Mouse (Mus musculus) liver, embryonic 14.5 days (tissue): ENCODE measurements around the gene Kif1c. TPM values are rescaled to one million over a fixed set of nuclear protein-coding genes. Genes with fewer than 3 reads are reported as not detected.

Source experiments
- ATAC-seq: fragments of 200-750 bp; cut with Nextera tagmentation; 2 replicates; pipeline ENCODE4 v1.8.0; 2017; ENCODE audit warnings: moderate number of reproducible peaks, mild to moderate bottlenecking, moderate library complexity; ENCODE audit not compliant: insufficient read depth
- DNase-seq, 3 experiments: peaks; one replicate each; pipeline ENCODE4 v3.0.0-alpha.2; 2012 to 2013; ENCODE audit warnings: low read depth in 3 of 3, low spot score in 3 of 3
- H3K27ac ChIP-seq: fragments of 300-500 bp; sonication (generic); 2 replicates; pipeline ENCODE4 v1.5.1; 2014; ENCODE audit warnings: moderate library complexity, mild to moderate bottlenecking, control low read depth, inconsistent platforms
- H3K27me3 ChIP-seq: fragments of 300-500 bp; sonication (generic); 2 replicates; pipeline ENCODE4 v1.6.1; 2014; ENCODE audit warnings: mild to moderate bottlenecking, low read length, moderate library complexity; ENCODE audit not compliant: control insufficient read depth, insufficient read depth
- H3K36me3 ChIP-seq: fragments of 300-500 bp; sonication (generic); replicated peaks from 2 replicates; pipeline ENCODE4 v1.6.1; 2014; ENCODE audit warnings: low read depth; ENCODE audit not compliant: control insufficient read depth, insufficient read depth
- H3K4me1 ChIP-seq, 2 experiments: fragments of 200-500 bp in 1 of 2; fragments of 300-500 bp in 1 of 2; sonication (generic) in 1 of 2; replicated peaks; 2 replicates each; pipeline ENCODE4 v1.6.1; 2012 to 2014; ENCODE audit warnings: antibody characterized with exemption in 1 of 2, inconsistent platforms in 1 of 2, low read length in 1 of 2; ENCODE audit not compliant: control insufficient read depth in 2 of 2, insufficient read depth in 2 of 2
- H3K4me2 ChIP-seq: fragments of 300-500 bp; sonication (generic); 2 replicates; pipeline ENCODE4 v1.6.1; 2014; ENCODE audit warnings: low read depth, mild to moderate bottlenecking, control low read depth, moderate library complexity
- H3K4me3 ChIP-seq, 2 experiments: fragments of 200-500 bp in 1 of 2; fragments of 300-500 bp in 1 of 2; sonication (generic) in 1 of 2; 2 replicates each; pipeline ENCODE4 v1.5.1; 2012 to 2014; ENCODE audit warnings: low read depth in 2 of 2, low read length in 2 of 2, mild to moderate bottlenecking in 2 of 2, control low read depth in 1 of 2, inconsistent platforms in 1 of 2, moderate library complexity in 1 of 2; ENCODE audit not compliant: insufficient read depth in 1 of 2
- H3K9ac ChIP-seq: fragments of 300-500 bp; sonication (generic); replicated peaks from 2 replicates; pipeline ENCODE4 v1.6.1; 2014; ENCODE audit warnings: mild to moderate bottlenecking, control low read depth, moderate library complexity
- H3K9me3 ChIP-seq: fragments of 300-500 bp; sonication (generic); 2 replicates; pipeline ENCODE4 v1.6.1; 2016; ENCODE audit warnings: low read length, mixed read lengths; ENCODE audit not compliant: control insufficient read depth
- CTCF ChIP-seq: IDR thresholded peaks from 2 replicates; pipeline ENCODE4 v1.5.1; 2016; ENCODE audit warnings: antibody characterized with exemption, low read depth, control low read depth
- EP300 ChIP-seq: IDR thresholded peaks from 2 replicates; pipeline ENCODE4 v1.6.1; 2016; ENCODE audit warnings: antibody characterized with exemption, low read depth
- WGBS: fragments of 180-500 bp; shearing (Covaris S2); extraction: QIAGEN DNeasy Blood & Tissue Kit; methylation state at CpG from one replicate; pipeline ENCODE4 v1.1.7; 2014; ENCODE audit not compliant: insufficient replicate concordance; 5-methylcytosine and 5-hydroxymethylcytosine counted together
- polyA plus RNA-seq, 2 experiments: library from polyadenylated mRNA; depleted of rRNA in 1 of 2; stranded (reverse) in 1 of 2; unstranded in 1 of 2; fragments of >200 nt; fragmentation: Nextera tagmentation in 1 of 2; extraction: Ambion mirVana in 1 of 2; gene quantifications; 2 replicates each; pipeline versions ENCODE4 v1.2.1 to v1.2.3; 2012 to 2014

Gene Kif1c
- polyA plus RNA-seq, 2 experiments = 2.2 to 5.9 TPM

GRCm38 (mm10) chr11:70742581-70743459 is 42.5 kb downstream of the Kif1c start:
- DNase-seq (no peak), ATAC-seq (no peak)
- Histone ChIP-seq H3K9ac (no peak overlapping the region), H3K27ac (no peak overlapping the region), H3K4me2 (no peak overlapping the region), H3K9me3 (no peaks in the 10 kb centered on the region), H3K36me3 (no peaks in the 10 kb centered on the region), H3K4me1 (no peaks in the 10 kb centered on the region; a peak in 1 of 4 replicates), H3K4me3 (no peak overlapping the region), H3K27me3 (no peaks in the 10 kb centered on the region)
- no peak for TF ChIP-seq CTCF
- TF ChIP-seq EP300 = no peak
- 68% methylated on average over 12 of the region's 12 CpGs for WGBS

GRCm38 (mm10) chr11:70745636-70746035 is 45.3 kb downstream of the Kif1c start:
- H3K27me3 ChIP-seq = no peaks in the 10 kb centered on the region
- H3K4me3 ChIP-seq = no peak overlapping the region
- no peaks in the 10 kb centered on the region for H3K36me3 ChIP-seq
- ATAC-seq = no peak
- 58% methylated on average over 7 of the region's 7 CpGs for WGBS
- H3K4me2 ChIP-seq = no peak overlapping the region
- no peak overlapping the region for H3K9ac ChIP-seq
- DNase-seq = no peak
- H3K9me3 ChIP-seq = no peaks in the 10 kb centered on the region
- no peak for TF ChIP-seq CTCF
- no peak for TF ChIP-seq EP300
- H3K27ac ChIP-seq = no peak overlapping the region
- H3K4me1 ChIP-seq = no peaks in the 10 kb centered on the region; a peak in 1 of 4 replicates

GRCm38 (mm10) chr11:70747876-70748545 is 47.7 kb downstream of the Kif1c start:
- H3K4me2 ChIP-seq = no peak overlapping the region
- 0 out of 4 replicates have a peak, but pooled peaks cover 0 to 2% of the 10 kb centered on the region in 2 experiments for H3K4me1 ChIP-seq
- no peaks in the 10 kb centered on the region for H3K27me3 ChIP-seq
- TF ChIP-seq EP300 (no peak), CTCF (no peak)
- WGBS = 67% methylated on average over 4 of the region's 4 CpGs
- no peaks in the 10 kb centered on the region for H3K36me3 ChIP-seq
- ATAC-seq (no peak), DNase-seq (no peak)
- no peak overlapping the region for H3K27ac ChIP-seq
- no peaks in the 10 kb centered on the region for H3K9me3 ChIP-seq
- H3K4me3 ChIP-seq = no peak overlapping the region
- H3K9ac ChIP-seq = no peak overlapping the region

GRCm38 (mm10) chr11:70752337-70753017 is 52.1 kb downstream of the Kif1c start:
- no peaks in the 10 kb centered on the region for H3K36me3 ChIP-seq
- 47% methylated on average over 4 of the region's 4 CpGs for WGBS
- no peak for ATAC-seq
- TF ChIP-seq EP300 (no peak), CTCF (no peak)
- no peaks in the 10 kb centered on the region for H3K27me3 ChIP-seq
- H3K9ac ChIP-seq = no peak overlapping the region
- no peak overlapping the region for H3K27ac ChIP-seq
- no peak overlapping the region for H3K4me3 ChIP-seq
- H3K4me2 ChIP-seq = no peak overlapping the region
- no peaks in the 10 kb centered on the region for H3K9me3 ChIP-seq
- H3K4me1 ChIP-seq = 0 out of 4 replicates have a peak, but pooled peaks cover 0 to 2% of the 10 kb centered on the region in 2 experiments
- DNase-seq = no peak

GRCm38 (mm10) chr11:70753146-70753545 is 52.8 kb downstream of the Kif1c start:
- Histone ChIP-seq H3K36me3 (no peaks in the 10 kb centered on the region), H3K4me3 (no peak overlapping the region), H3K9me3 (no peaks in the 10 kb centered on the region), H3K9ac (no peak overlapping the region), H3K4me2 (no peak overlapping the region), H3K4me1 (0 out of 4 replicates have a peak, but pooled peaks cover 0 to 2% of the 10 kb centered on the region in 2 experiments), H3K27ac (no peak overlapping the region), H3K27me3 (no peaks in the 10 kb centered on the region)
- no peak for ATAC-seq
- 77% methylated on average over 10 of the region's 10 CpGs for WGBS
- no peak for TF ChIP-seq EP300
- TF ChIP-seq CTCF = no peak
- DNase-seq = no peak
